Mouse (Mus musculus): ENCODE results near the gene Herc2.

The Herc2 gene

GRCm38 (mm10) chr7:56066136-56066535, 16.1 kb downstream of the Herc2 start:
- DNase-seq (ENCODE audit: extremely low read depth, low read depth, low spot score), result no peak

- DNase-seq (ENCODE audit: extremely low read depth, low read depth, low spot score), result no peak
Observed at GRCm38 (mm10) chr7:56066634-56067033, 16.6 kb downstream of the Herc2 start.

GRCm38 (mm10) chr7:56071724-56072123, 21.7 kb downstream of the Herc2 start:
- DNase-seq (ENCODE audit: extremely low read depth, low read depth, low spot score), result no peak

- no peak for DNase-seq (ENCODE audit: extremely low read depth, low read depth, low spot score)
Observed at GRCm38 (mm10) chr7:56083034-56083433, 33.0 kb downstream of the Herc2 start.

- DNase-seq (ENCODE audit: extremely low read depth, low read depth, low spot score), result no peak
Observed at GRCm38 (mm10) chr7:56089097-56089496, 39.1 kb downstream of the Herc2 start.

GRCm38 (mm10) chr7:56091445-56091844, 41.4 kb downstream of the Herc2 start:
- no peak for DNase-seq (ENCODE audit: extremely low read depth, low read depth, low spot score)

GRCm38 (mm10) chr7:56102293-56102847, 52.4 kb downstream of the Herc2 start:
- DNase-seq (ENCODE audit: extremely low read depth, low read depth, low spot score), result peak; percentile 43

- DNase-seq (ENCODE audit: extremely low read depth, low read depth, low spot score), result no peak
Observed at GRCm38 (mm10) chr7:56112999-56113398, 63.0 kb downstream of the Herc2 start.

GRCm38 (mm10) chr7:56114148-56114547, 64.2 kb downstream of the Herc2 start:
- peak; percentile 57 for DNase-seq (ENCODE audit: extremely low read depth, low read depth, low spot score)

- DNase-seq (ENCODE audit: extremely low read depth, low read depth, low spot score), result no peak
Observed at GRCm38 (mm10) chr7:56120968-56121367, 71.0 kb downstream of the Herc2 start.

- no peak for DNase-seq (ENCODE audit: extremely low read depth, low read depth, low spot score)
Observed at GRCm38 (mm10) chr7:56121425-56121824, 71.4 kb downstream of the Herc2 start.

- no peak for DNase-seq (ENCODE audit: extremely low read depth, low read depth, low spot score)
Observed at GRCm38 (mm10) chr7:56128080-56128479, 78.1 kb downstream of the Herc2 start.

GRCm38 (mm10) chr7:56129577-56129976, 79.6 kb downstream of the Herc2 start:
- DNase-seq (ENCODE audit: extremely low read depth, low read depth, low spot score), result no peak

- DNase-seq (ENCODE audit: extremely low read depth, low read depth, low spot score), result no peak
Observed at GRCm38 (mm10) chr7:56131548-56131947, 81.6 kb downstream of the Herc2 start.

- no peak for DNase-seq (ENCODE audit: extremely low read depth, low read depth, low spot score)
Observed at GRCm38 (mm10) chr7:56138706-56139105, 88.7 kb downstream of the Herc2 start.

GRCm38 (mm10) chr7:56146424-56146823, 96.4 kb downstream of the Herc2 start:
- no peak for DNase-seq (ENCODE audit: extremely low read depth, low read depth, low spot score)

- no peak for DNase-seq (ENCODE audit: extremely low read depth, low read depth, low spot score)
Observed at GRCm38 (mm10) chr7:56148925-56149324, 98.9 kb downstream of the Herc2 start.

- peak; percentile 26 for DNase-seq (ENCODE audit: extremely low read depth, low read depth, low spot score)
Observed at GRCm38 (mm10) chr7:56151885-56152676, 102.1 kb downstream of the Herc2 start.

- no peak for DNase-seq (ENCODE audit: extremely low read depth, low read depth, low spot score)
Observed at GRCm38 (mm10) chr7:56153161-56153560, 103.2 kb downstream of the Herc2 start.

GRCm38 (mm10) chr7:56153625-56154024, 103.6 kb downstream of the Herc2 start:
- no peak for DNase-seq (ENCODE audit: extremely low read depth, low read depth, low spot score)

- DNase-seq (ENCODE audit: extremely low read depth, low read depth, low spot score), result no peak
Observed at GRCm38 (mm10) chr7:56163316-56163715, 113.3 kb downstream of the Herc2 start.

- no peak for DNase-seq (ENCODE audit: extremely low read depth, low read depth, low spot score)
Observed at GRCm38 (mm10) chr7:56168713-56169112, 118.7 kb downstream of the Herc2 start.

GRCm38 (mm10) chr7:56177371-56177770, 127.4 kb downstream of the Herc2 start:
- DNase-seq (ENCODE audit: extremely low read depth, low read depth, low spot score), result no peak
